Mouse (Mus musculus) intestine, postnatal 0 days (tissue): ENCODE measurements around the gene Noxo1. TPM values are rescaled to one million over a fixed set of nuclear protein-coding genes. Genes with fewer than 3 reads are reported as not detected.
A peak's percentile ranks its signal among the peaks of the same experiment; 100 is the strongest.

ENCODE experiments used
- ATAC-seq: fragments of 200-750 bp; cut with Nextera tagmentation; 2 replicates; pipeline ENCODE4 v1.8.0; 2017; ENCODE audit warnings: mild to moderate bottlenecking, moderate TSS enrichment, moderate library complexity
- H3K27ac ChIP-seq: fragments of 300-500 bp; sonication (generic); 2 replicates; pipeline ENCODE4 v1.5.1; 2014; ENCODE audit warnings: mild to moderate bottlenecking, low read depth, low read length, moderate library complexity
- H3K27me3 ChIP-seq: fragments of 300-500 bp; sonication (generic); replicated peaks from 2 replicates; pipeline ENCODE4 v1.6.1; 2014; ENCODE audit warnings: low read length, mixed read lengths; ENCODE audit not compliant: control insufficient read depth, insufficient read depth
- H3K36me3 ChIP-seq: fragments of 300-500 bp; sonication (generic); 2 replicates; pipeline ENCODE4 v1.6.1; 2014; ENCODE audit warnings: mild to moderate bottlenecking, moderate library complexity; ENCODE audit not compliant: control insufficient read depth, insufficient read depth
- H3K4me1 ChIP-seq: fragments of 300-500 bp; sonication (generic); replicated peaks from 2 replicates; pipeline ENCODE4 v1.6.1; 2014; ENCODE audit warnings: antibody characterized with exemption, low read length, mixed read lengths; ENCODE audit not compliant: control insufficient read depth, insufficient read depth
- H3K4me2 ChIP-seq: fragments of 300-500 bp; sonication (generic); replicated peaks from 2 replicates; pipeline ENCODE4 v1.6.1; 2014; ENCODE audit warnings: low read depth, mild to moderate bottlenecking, moderate library complexity
- H3K4me3 ChIP-seq: fragments of 300-500 bp; sonication (generic); 2 replicates; pipeline ENCODE4 v1.5.1; 2014; ENCODE audit warnings: low read depth, low read length
- H3K9ac ChIP-seq: fragments of 300-500 bp; sonication (generic); 2 replicates; pipeline ENCODE4 v1.6.1; 2014; ENCODE audit warnings: mild to moderate bottlenecking, low read depth, low read length
- H3K9me3 ChIP-seq: fragments of 300-500 bp; sonication (generic); 2 replicates; pipeline ENCODE4 v1.6.1; 2016; ENCODE audit warnings: mixed run types; ENCODE audit not compliant: control insufficient read depth
- CTCF ChIP-seq: sonication (generic); IDR thresholded peaks from 2 replicates; pipeline ENCODE4 v1.5.1; 2016; ENCODE audit warnings: low read depth, mild to moderate bottlenecking, control low read depth, antibody characterized with exemption, moderate library complexity
- WGBS: fragments of 180-500 bp; shearing (Covaris S2); extraction: QIAGEN DNeasy Blood & Tissue Kit; methylation state at CpG from one replicate; pipeline ENCODE4 v1.1.7; 2014; 5-methylcytosine and 5-hydroxymethylcytosine counted together
- polyA plus RNA-seq: library from polyadenylated mRNA; unstranded; fragments of >200 nt; fragmentation: Nextera tagmentation; extraction: Ambion mirVana; gene quantifications from 2 replicates; pipeline ENCODE4 v1.2.1, GENCODE M21; 2015

The Noxo1 gene
- polyA plus RNA-seq, 1 experiment from 2014 or later = 38.0 TPM

DNA sequence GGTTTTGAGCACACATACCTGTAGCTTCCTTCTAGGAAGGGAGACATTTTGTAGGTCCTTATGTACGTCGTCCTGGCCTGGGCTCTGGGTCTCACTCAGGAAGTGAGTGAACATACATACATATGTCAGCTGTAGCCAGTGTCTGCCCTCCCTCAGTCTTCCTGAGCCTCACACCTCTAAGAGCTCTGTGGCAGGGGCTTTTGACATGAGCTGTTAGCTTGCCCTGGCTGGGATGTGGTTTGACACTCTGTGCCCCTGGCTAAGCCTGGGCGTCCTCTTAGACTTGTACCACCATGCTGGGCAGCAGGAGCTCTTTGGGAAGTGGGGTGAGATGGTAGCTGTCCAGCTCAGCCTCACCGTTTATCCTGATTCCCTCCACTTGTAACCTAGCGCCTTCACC lies 24.7 kb upstream of the Noxo1 start:
- no peak for ATAC-seq
- Histone ChIP-seq H3K36me3 (peaks cover 8% of the 10 kb centered on the region; the same call in 1 of the 2 replicates), H3K4me1 (peaks cover 16% of the 10 kb centered on the region), H3K4me2 (peak overlapping the region; percentile 72), H3K9ac (no peak overlapping the region), H3K4me3 (no peak overlapping the region), H3K27me3 (no peaks in the 10 kb centered on the region), H3K9me3 (no peaks in the 10 kb centered on the region), H3K27ac (no peak overlapping the region)
- TF ChIP-seq CTCF = no peak
- WGBS = 58% methylated on average over 5 of the region's 5 CpGs

DNA sequence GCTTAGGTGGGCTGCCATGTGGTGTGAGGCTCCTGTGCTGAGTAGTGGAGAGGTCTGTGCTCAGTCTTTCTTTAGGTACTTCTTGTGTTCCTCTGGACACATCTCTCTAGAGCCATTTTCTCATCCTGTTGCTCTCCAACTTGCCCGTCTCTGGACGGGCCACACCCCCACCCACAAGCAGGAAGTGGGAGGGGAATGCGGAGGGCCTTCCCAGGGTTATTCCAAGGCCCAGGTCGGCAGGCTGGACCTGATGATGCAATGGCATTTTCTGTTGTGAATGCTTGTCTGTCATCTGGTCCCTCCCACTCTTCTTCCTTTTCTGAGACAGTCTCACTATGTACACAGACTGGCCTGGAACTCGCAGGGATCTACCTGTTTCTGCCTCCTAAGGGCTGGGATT lies 23.9 kb upstream of the Noxo1 start:
- Histone ChIP-seq H3K9me3 (no peaks in the 10 kb centered on the region), H3K27ac (no peak overlapping the region; the same call in 1 of the 2 replicates), H3K4me3 (peak overlapping the region; percentile 3; the same call in 1 of the 2 replicates), H3K4me2 (peak overlapping the region; percentile 72), H3K36me3 (peaks cover 16% of the 10 kb centered on the region; the same call in 1 of the 2 replicates), H3K4me1 (peaks cover 16% of the 10 kb centered on the region), H3K9ac (no peak overlapping the region), H3K27me3 (no peaks in the 10 kb centered on the region)
- WGBS = 11% methylated on average over 5 of the region's 5 CpGs
- ATAC-seq = peak; percentile 49
- TF ChIP-seq CTCF = no peak

DNA sequence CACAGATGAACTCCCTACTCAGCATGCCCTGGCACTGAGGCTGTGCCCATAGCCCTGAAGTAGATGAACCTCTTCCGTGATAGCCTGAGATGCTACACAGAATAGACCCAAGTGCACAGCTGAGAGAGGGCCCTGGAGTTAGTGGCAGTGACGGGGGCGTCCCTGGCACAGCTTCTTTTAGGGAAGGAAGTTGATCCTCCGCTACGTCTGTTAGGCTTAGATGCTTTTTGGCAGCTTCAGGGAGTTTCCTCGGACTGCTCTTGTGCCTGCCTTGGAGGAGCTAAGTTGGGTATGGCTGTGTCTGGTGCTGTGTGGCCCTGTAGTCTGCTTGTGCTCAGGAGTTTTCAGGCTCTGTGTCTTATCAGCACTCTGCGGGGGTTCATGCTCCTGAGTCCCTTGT lies 21.8 kb upstream of the Noxo1 start:
- no peak overlapping the region for H3K9ac ChIP-seq
- no peak overlapping the region for H3K4me2 ChIP-seq
- no peak for ATAC-seq
- no peaks in the 10 kb centered on the region for H3K27me3 ChIP-seq
- H3K4me3 ChIP-seq = no peak overlapping the region
- no peak for TF ChIP-seq CTCF
- 85% methylated on average over 7 of the region's 7 CpGs for WGBS
- no peaks in the 10 kb centered on the region for H3K9me3 ChIP-seq
- H3K36me3 ChIP-seq = peaks cover 38% of the 10 kb centered on the region
- peaks cover 16% of the 10 kb centered on the region; the same call in 1 of the 2 replicates for H3K4me1 ChIP-seq
- no peak overlapping the region for H3K27ac ChIP-seq

DNA sequence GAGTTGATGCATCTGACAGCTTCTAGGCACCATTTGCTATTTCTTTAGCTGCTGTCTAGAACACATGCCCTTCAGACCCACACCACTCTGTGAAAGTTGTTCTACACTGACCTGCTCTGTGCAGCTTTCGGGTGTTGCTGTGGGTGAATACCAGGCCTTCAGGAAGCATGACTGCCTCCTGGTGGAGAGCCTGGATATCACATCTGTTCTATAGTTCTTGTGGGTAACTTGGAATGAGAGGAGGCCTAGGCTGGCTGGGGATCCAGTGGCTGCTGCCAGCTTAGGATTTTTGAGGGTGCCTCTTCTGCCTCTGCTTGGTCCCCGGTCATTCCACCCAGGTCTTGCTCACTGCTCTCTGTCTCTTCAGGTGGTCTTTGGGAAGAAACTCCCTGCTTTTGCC lies 19.8 kb upstream of the Noxo1 start:
- no peak overlapping the region for H3K4me3 ChIP-seq
- WGBS = 58% methylated on average over 2 of the region's 2 CpGs
- peaks cover 8% of the 10 kb centered on the region; the same call in 1 of the 2 replicates for H3K4me1 ChIP-seq
- H3K9ac ChIP-seq = no peak overlapping the region
- H3K27ac ChIP-seq = no peak overlapping the region
- H3K4me2 ChIP-seq = no peak overlapping the region
- peak; percentile 90 for TF ChIP-seq CTCF
- no peaks in the 10 kb centered on the region for H3K9me3 ChIP-seq
- no peak; the same call in 1 of the 2 replicates for ATAC-seq
- no peaks in the 10 kb centered on the region for H3K27me3 ChIP-seq
- peaks cover 57% of the 10 kb centered on the region for H3K36me3 ChIP-seq

DNA sequence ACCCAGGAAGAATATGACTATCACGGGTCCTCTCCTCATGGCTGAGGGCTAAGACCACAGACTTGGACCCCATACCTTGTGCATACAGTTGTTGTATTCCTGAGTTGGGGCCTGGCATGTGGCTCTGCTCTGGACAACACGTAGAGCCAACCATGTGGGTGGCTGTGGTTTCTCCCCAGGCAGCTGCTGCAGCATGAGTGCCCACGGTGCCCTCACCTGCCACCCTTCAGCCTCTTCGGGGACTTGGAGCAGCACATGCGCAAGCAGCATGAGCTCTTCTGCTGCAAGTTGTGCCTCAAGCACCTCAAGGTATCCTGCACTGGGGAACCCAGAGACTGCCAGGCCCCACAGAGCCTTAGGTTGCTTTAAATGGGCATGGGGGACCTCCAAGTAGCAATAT lies 19.2 kb upstream of the Noxo1 start:
- WGBS = 94% methylated on average over 5 of the region's 5 CpGs
- Histone ChIP-seq H3K9ac (no peak overlapping the region), H3K27ac (peak overlapping the region; percentile 21), H3K9me3 (no peaks in the 10 kb centered on the region), H3K4me2 (no peak overlapping the region), H3K4me3 (no peak overlapping the region), H3K4me1 (peaks cover 1% of the 10 kb centered on the region; the same call in 1 of the 2 replicates), H3K36me3 (peaks cover 63% of the 10 kb centered on the region), H3K27me3 (no peaks in the 10 kb centered on the region)
- no peak for ATAC-seq
- no peak for TF ChIP-seq CTCF

DNA sequence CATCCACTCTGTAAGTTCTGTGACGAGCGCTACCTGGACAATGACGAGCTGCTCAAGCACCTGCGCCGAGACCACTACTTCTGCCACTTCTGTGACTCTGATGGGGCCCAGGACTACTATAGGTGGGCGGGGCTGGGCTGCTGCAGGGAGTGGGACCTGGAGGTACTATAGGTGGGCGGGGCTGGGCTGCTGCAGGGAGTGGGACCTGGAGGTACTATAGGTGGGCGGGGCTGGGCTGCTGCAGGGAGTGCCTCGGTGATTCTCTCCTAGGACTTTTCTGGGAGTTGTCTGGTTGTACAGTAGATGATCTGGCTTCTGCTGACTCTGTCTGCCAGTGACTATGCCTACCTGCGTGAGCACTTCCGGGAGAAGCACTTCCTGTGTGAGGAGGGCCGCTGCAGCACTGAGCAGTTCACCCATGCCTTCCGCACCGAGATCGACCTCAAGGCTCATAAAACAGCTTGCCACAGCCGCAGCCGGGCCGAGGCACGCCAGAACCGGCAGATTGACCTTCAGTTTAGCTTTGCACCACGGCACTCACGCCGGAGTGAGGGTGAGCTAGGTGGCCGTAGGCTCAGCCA lies 18.4 kb upstream of the Noxo1 start:
- no peak for TF ChIP-seq CTCF
- H3K4me2 ChIP-seq = peak overlapping the region; percentile 48
- ATAC-seq = peak; percentile 76
- H3K9ac ChIP-seq = no peak overlapping the region
- H3K27me3 ChIP-seq = no peaks in the 10 kb centered on the region
- H3K36me3 ChIP-seq = peaks cover 67% of the 10 kb centered on the region
- H3K4me1 ChIP-seq = no peaks in the 10 kb centered on the region
- no peak overlapping the region for H3K4me3 ChIP-seq
- H3K9me3 ChIP-seq = no peaks in the 10 kb centered on the region
- WGBS = 49% methylated on average over 24 of the region's 24 CpGs
- H3K27ac ChIP-seq = peak overlapping the region; percentile 62
